Mouse (Mus musculus) heart, adult 2 months (tissue): Measurements from ENCODE around the gene 2410015M20Rik.
"Not testable (repeated sequence)": the region's sequence is repeated elsewhere in the genome, so short reads cannot be mapped to it uniquely, and the experiment has no call there.

ENCODE experiments used
- CTCF ChIP-seq: fragments of 200-600 bp; IDR thresholded peaks from 2 replicates; pipeline ENCODE4 v1.8.1; 2022; ENCODE audit warnings: antibody characterized with exemption, mild to moderate bottlenecking, moderate library complexity
- EP300 ChIP-seq: fragments of 200-500 bp; IDR thresholded peaks from 2 replicates; pipeline ENCODE4 v1.6.1; 2011; ENCODE audit warnings: low read depth, low read length, control low read depth; ENCODE audit not compliant: insufficient read depth
- POLR2A ChIP-seq: fragments of 200-500 bp; IDR thresholded peaks from 2 replicates; pipeline ENCODE4 v1.6.1; 2011; ENCODE audit warnings: mild to moderate bottlenecking, low read depth, low read length, control low read depth; ENCODE audit not compliant: insufficient read depth

GRCm38 (mm10) chr17:56629800-56630781, 20.5 kb upstream of the 2410015M20Rik start:
- not testable (repeated sequence) for TF ChIP-seq POLR2A, CTCF, EP300
